Mouse (Mus musculus): Measurements from ENCODE around the gene Per2.

The Per2 gene

DNA sequence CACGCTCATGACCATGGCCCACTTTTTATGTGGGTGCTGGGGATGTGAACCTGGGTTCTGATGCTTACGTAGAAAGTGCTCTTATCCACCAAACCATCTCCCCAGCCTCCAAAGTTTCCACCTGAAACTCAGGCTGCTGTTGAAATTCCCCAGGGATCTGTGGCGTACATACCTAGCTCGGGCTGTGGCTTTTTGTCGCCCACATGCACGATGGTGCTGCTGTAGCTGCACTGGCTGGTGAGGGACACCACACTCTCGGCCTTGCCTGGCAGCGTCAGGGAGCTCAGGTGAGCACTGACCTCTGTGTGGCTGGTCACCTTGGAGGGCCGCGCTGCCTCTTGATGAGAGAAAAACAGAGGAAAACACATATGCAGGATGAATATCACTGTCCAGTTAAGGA is 29.9 kb downstream of the Per2 start:
- no peak for DNase-seq

DNA sequence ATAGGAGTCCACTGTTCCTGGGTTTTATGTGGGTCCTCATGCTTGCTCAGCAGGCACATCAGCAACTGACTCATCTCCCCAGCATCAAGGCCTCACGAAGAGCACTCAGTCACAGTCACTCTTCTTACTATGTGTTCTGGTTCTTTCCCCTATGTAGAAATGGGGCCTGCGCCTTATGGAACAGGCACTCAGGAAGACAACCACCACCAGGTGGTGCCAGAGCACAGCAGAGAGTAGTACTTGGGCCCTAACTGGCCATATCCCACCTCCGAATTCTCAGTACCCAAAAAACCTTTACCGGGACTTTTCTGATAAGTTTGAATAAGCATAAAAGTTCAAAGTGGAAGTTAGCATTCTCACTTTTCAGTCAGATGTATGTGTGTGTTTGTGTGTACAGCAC is 30.5 kb downstream of the Per2 start:
- peak; percentile 61 for DNase-seq

DNA sequence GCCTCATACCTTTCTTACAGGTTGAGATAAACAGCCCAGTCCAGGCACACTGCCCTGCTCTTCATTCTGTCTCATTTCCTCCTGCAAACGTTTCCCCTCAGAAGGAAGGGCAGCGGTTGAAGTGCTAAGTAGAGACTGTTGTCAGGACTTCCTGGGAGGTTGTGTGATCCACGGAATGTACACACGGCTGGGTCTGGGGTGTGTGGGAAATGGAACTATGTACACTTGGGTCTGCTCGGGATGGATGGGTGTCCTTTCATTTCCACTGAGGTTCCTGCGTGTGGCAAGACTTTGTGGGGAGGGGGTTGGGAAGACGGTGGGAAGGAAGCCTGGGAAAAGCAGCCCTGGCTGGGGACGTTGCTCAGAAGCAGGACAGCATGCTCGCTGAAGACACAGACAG is 32.7 kb downstream of the Per2 start:
- no peak for DNase-seq

DNA sequence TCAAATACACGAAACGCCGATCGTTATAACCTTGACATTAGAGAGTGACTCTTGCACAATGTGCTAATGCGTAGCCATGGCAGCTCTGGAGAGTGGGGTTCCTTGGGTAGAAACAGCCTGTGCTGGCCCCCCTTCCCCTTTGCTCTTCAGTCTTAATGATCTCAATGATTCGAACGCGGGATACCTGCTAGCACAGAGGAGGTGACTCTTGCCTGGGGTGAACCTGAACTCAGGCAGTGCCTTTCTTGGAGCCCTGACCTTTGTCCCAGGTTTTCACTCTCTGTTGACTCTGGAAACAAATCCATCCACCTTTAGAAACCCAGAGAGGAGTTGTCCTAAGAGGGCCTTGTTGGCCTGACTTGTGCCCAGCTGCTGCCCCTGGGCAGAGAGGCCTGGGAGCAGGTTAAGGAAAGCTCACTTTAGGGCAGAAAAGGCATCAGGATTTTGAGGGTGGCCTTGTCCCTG is 38.5 kb downstream of the Per2 start:
- DNase-seq, result no peak

DNA sequence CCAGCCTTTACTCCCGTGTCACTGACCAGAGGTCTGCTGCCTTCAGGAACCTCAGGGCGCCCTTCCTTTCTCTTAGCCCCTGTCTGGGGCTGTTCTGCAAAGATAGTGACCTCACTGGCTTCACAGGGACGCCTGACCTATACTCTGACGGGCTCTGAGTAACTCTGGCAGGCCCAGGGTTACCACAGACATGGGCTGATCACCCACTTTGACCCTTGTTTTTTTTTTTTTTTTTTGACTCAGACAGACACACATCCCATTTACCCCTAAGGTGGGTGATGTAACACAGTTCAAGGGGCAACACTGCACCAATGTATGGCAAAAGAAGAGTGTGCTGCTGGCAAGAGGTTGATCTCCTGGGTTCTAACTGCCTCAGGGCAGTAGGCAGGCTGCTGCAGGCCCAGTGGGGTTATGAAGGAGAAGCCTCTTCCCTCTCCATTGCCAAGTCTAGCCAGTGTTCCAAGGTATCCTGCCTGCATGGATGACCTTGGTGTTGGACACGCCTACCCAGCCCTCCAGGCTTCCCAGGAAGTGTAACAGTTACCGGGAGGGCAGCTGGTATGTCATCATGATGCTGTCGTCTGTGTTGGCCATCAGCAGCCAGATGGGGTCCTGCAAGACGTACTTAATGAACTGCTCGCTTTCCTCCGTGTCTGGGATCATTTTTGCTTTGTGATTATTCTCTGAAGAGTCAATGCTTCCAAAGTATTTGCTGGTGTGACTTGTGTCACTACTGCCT is 39.1 kb downstream of the Per2 start:
- no peak for DNase-seq

DNA sequence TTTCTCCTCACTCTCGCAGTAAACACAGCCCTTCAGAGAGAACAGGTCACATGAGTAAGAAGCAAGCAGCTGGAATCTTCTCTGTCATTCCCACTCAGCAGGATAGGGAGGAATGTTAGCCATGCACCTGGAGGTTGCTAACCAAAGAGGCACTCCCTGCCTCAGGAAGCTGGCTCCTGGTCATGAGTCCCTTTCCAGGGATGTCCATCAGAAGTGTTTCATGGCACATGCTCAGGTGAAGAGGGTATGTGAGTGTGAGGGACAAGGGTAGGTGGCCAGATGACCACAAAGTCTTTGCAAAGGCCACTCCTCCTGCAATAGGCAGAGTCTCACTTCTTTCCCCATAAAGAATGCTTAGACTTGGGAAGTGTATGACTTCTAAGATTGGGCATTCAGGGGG is 41.1 kb downstream of the Per2 start:
- DNase-seq, result no peak

DNA sequence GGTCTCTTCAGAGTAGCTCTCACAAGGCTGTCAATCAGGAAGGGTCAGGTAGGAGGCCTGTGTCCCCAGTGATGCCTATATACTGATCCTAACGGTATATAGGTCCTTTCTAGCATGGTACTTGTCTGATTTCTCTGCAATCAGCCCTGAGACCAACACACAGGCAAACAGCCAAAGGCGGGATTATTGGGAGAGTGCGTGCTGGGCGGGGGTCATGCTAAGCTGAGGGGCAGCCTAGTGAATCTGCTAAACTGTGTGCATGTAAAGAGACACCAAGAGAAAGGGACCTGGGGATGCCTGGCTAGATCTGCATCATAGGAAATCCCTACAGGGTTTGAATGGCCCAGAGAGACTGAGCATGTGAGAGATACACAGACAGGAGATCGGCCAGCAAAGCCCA is 43.8 kb downstream of the Per2 start:
- peak; percentile 51 for DNase-seq

DNA sequence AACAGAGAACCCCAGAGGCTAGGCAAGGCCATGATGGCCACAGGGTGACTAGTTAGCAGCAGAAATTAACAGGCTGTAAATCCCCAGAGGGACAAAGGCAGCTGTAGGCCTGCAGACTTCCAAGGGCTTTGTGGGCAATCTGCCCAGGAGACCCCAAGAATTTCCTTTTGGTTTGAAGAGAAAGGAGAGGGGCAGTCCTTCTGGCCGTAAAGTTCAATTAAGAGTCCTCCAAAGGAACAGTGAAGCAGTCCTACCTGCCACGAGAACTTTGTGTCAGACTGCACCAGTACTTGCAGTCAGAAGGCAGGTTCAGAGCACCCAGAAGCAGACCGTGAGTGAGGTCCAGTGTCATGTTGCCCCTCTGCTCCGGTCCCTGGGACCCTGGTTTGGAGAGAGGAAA is 44.2 kb downstream of the Per2 start:
- DNase-seq, result peak; percentile 59

DNA sequence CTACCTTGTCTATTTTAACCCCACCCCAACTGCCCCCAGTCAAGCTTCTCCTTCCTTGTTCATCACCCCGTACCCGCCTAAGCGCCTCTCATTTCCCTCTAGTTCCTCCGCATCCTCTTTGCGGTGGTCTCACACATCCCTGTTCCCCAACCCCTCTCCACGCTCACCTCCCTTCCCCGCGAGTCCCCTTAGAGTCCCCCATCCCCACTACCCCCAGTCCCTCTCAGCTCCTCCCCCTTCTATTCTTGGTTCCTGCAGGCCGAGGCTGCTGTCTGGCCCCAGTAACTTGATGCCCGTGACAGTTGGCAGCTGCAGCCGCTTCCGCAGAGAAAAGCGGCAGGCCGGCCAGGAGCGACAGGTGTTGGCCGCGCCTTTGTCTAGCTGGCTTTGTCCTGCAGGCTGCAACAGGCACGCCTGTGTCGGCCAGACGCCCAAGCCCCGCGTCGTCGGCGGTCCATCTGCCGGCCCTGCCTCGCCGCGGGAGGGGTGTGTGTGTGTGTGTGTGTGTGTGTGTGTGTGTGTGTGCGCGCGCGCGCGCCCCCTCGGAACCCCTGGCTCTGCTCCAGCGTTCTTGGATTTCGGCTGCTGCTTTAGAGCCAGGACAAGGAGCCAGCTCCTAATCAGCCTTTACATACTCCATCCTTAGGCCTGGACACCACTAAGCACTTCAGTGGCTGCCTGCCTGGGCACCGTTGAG is 45.1 kb downstream of the Per2 start, which contains the start of gene Hes6:
Gene Hes6 (minus strand): TSS at position 141 of the 697 bp plus-strand sequence.
- peak; percentile 89 for DNase-seq

DNA sequence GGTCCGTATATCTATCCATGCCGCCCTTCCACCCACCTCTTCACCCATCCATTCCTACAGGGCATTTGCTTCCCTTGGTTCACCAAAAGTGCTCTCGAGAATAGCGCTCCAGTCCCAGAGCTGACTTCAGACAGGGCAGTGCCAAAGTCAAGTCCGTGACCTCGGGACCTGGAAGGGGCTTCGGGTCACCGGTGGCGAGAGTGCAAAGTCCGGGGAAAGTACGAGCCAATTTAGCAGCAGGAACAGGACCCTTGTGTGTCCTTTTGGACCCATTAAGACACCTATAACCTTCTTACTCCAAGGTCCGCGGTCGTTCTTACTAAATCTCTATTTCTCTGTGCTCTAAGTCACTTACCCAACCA is 45.6 kb downstream of the Per2 start:
- DNase-seq, result no peak

DNA sequence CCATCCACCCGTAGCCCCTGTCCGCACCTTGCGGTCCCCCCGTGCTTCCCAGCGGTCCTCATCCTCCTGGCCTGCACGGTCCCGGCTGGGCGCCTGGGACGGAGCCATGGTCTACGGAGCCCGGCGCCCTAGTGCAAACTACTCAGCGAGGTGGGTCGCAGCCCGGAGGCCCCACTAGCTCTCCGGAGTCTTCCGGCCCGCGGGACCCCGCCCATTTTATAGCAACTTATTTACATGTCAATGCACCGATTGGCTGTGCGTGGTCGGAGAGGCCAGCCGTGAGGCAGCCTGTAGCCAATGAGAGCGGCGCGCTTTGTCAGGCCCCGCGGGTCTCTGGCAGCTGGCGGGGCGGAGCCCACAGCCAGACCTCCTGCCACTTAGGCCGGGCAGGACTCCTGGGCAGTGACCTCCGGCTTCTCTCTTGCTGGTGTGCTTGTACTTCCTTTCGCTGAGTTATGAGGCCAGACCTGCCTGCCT is 46.1 kb downstream of the Per2 start:
- DNase-seq, result peak; percentile 96

DNA sequence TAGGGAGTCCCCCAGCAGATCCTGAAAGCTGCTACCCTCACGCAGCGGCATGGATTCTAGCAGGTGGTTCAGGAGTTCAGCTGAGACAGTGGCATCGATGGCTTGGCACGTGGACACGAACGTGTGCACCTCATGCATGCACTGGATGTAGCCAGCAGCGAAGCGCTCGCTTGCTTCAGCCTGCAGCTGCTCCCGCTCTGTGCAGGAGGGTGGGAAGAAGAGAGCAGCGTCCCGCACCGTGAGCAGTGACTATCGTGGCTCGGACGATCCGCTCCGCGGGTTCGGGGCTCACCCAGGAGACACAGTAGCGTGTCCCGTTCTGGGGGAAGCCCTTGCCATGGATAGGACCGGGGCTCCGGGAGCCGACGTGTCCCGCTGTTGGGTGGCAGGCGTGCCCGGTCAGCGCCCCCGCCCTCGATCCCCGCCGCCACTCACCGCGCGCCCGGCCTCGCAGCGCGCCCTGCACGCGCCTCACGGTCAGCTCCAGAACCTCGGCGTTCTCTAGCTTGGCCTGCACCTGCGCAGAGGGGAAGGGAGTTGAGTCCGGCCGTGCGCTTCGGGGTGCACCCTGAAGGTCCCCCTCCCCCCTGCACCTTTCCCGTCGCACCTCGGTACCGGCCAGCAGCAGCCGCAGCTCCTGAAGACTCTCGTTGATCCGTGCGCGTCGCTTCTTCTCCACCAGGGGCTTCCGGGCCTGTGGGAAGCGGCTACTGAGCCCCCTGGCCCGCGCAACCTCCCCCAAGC is 46.7 kb downstream of the Per2 start:
- peak; percentile 74 for DNase-seq

DNA sequence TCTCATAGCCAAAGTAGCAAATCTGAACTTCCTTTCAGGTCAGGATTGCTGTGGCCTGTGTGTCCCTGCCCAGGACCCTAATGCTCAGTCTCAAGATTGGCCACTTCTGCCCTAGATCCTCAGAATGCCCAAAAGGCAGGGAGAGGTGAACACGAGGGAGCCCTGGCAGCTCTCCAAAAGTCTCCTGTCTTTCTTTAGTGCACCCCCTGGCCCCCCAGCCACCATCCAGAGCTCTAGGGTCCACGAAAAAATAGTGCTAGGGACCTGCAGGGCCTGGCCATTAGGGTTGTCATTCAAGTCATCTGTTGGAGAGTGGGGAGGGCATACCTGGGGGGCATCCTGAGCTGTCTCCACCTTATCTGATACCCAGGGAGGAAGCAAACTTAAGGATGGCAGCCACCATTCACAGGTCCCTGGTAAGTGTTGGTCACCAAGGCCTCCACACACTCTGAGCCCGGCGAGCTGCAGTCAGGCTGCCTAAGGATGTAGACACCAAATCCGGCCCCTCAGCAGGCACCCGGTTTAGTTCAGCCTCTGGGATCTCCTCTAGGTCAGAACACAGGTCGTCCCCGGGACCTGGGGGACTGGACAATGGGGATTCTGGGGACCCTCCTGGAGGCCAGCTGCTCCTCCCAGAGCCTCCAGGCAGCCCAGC is 47.4 kb downstream of the Per2 start:
- peak; percentile 66 for DNase-seq

DNA sequence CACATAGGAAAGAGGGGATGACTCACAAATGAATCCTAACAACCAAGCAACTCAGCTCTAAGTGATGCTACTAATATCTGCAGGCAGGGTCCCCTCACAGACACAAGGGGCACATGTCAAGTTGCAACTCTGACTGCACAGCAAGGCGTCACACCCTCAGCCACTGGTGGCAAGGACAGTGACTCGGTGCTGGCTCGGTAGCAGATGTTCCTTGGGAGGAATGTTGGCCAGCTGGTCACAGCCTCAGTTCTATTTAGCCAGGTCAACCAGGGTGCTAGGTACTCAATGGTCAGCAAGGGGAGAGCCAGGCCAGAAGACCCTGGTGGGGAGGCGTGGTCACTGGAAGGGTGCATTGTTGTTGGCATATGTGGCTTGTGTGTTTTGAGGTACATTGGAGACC is 51.3 kb downstream of the Per2 start:
- peak; percentile 37 for DNase-seq

DNA sequence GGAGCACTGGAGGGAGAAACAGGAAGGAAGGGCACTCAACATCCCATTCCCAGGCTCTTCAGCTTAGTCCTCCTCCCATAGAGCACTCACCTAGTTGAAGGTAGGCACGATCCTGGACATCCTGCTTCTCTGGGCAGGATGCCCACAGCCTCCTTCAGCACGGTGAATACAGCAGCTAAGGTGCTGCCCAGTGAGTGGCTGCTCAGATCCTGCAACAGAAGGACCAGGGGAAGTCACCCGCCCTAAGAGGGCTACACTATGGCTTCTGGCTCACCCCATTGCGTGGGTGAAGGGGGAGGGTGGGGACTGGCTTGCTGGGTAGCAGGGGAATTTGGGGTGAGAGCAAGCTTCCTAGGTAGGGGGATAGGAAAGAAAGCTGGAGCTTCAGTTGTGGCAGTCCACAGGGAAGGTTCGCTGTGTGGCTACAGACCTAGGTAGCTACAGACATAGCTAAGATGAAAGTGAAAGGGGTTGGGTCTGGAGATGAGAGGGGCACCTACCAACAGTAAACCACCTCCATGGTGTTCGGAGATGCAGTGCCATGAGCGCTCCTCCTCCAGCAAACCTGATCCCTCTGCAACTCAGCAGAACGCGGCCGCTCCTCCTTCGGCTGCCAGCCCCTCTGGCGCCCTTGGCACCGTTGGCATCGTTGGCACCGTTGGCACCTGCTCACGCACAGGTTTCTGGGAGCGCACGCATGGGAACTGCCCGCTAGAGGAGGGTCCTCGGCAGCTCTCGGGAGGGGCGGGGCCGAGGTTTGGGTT is 53.5 kb downstream of the Per2 start:
- DNase-seq, result peak; percentile 92

DNA sequence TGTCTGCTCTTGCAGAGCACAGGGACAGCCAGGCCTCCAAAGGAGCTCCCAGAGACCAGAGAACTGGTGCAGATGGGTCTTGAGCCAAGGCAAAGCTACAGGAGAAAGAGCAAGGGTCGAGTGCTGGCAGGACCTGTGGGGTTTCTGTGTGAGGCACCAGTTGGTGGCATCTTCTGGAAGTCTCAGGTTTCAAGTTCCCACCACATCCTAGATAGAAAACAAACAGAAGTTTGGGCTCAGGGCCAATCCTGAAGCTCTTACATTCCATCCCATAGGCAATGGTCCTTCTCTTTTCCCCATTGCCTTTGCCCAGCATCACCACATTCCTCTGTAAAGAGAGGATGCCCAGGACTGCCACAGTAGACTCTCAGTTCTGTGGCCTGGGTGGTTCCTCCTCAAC is 54.1 kb downstream of the Per2 start:
- DNase-seq, result peak; percentile 50

DNA sequence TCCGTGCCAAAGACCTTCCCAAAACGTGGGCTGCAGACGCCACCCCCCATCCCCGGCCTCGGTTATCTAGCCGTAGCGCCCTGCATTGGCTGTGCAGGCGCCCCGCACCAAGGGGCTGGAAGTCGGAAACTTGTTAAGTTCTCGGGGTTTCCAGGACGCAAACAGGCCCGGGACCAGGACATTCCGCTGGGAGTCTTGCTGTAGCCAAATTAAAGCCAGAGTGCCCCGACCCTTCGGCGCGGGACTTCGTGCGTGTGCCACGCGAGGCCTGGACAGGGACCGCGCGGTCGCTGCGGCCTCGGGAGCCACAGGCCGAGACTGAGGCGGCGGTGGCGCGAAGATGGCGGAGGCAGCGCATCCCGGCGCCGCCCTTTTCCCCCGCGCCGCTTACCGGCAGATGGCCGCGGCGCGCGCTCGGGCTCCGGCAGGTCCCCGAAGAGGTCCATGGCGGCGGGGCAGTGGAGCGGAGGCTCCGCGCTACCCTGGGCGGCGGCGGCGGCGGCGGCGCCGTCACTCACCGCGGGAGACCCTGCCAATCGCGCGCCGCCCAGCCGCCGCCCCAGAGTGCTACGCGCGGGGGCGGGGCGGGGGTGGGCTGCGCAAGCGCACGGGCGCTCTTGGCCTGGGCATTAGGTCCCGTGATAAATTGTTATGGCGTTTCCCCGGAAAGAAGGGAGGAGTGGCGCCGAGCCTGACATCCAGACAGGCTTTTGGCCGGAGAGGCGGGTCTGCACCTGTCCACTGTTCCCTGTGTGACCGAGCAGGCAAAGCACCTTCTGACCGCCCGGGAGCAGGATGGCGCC is 60.7 kb downstream of the Per2 start, which contains the start of gene Ilkap:
Gene Ilkap (minus strand): TSS at position 556 of the 803 bp plus-strand sequence.
- DNase-seq, result peak; percentile 92

DNA sequence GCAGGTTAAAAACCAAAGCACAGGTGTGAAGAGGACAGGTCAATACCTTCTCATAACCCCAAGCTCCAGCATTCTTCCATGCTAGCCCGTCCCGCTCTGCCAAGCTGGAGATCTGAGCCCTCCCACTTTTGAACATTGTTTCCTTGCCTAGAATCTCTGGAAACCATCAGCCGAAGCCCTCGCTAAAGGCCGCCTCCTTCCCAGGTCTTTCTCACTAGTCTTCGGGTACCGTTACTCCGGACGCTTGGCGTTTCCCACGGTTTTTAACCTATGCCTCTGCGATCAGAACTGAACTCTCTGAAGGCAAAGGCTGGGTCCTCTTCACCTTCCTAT is 61.2 kb downstream of the Per2 start:
- no peak for DNase-seq

DNA sequence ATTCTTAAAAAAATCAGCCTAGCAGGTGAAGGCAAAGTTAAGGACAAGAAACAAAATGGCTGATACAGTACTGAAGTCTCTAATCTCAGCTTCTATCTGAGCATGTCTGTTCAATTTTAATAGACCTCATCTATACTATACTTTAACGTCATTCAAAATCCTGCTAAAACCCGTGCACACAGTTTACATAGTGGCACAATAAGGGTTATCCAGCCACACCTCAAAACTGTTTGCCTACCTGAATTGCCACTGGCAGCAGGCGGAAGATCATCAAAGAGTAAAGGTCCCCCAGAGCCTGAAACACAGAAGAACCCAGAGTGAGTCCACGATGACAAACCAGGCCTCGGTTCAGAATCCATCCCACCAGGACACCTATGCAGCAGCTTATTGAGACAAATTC is 68.8 kb downstream of the Per2 start:
- DNase-seq, result no peak

DNA sequence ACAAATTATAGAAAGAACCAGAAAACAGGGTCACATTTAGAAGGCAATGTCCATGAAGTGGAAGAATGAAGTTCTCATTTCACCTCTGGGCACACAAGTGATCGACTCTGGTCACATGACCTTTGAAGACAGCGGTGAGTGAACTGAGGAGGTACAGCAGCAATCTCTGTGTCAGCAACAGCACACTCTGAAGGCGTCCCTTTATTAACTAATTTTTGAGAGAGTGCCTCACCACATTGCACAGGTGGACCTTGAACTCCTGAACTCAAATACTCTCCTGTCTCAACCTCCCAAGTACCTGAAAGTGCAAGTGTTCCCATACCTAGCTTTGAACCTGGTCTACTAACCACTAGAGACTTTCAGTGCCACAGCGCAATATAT is 78.0 kb downstream of the Per2 start:
- DNase-seq, result no peak

DNA sequence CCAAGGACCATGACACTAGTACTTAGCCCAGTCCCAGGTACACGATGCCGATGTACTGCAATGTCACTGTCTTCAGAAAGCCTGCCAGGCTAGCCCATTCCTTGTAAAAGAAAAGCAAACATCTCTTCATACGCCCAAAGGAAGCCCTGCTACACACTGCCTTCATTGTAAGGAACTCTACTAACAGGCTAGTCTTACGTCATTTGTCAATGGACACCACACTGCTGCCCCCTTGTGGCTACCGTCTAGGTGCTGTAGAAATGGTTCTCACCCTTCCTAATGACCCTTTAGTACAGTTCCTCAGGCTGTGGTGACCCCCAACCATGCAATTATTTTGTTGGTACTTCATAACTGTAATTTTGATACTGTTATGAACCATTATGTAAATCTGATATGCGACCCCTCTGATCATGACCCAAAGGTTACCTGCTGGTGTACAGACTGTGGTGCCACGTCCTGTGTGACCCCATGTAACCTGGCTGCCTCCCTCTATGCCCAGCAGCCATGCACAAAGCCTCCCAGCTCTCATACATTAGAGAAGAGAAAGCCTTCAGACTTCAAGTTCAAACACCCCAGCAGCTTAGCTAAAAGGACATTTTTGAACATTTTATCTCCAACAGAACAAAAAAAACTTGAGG is 78.6 kb downstream of the Per2 start:
- DNase-seq, result peak; percentile 51

Measured in cerebellum, adult 9-11 months (tissue).